Mouse (Mus musculus): ENCODE measurements around the gene H2-Eb2.

The H2-Eb2 gene

DNA sequence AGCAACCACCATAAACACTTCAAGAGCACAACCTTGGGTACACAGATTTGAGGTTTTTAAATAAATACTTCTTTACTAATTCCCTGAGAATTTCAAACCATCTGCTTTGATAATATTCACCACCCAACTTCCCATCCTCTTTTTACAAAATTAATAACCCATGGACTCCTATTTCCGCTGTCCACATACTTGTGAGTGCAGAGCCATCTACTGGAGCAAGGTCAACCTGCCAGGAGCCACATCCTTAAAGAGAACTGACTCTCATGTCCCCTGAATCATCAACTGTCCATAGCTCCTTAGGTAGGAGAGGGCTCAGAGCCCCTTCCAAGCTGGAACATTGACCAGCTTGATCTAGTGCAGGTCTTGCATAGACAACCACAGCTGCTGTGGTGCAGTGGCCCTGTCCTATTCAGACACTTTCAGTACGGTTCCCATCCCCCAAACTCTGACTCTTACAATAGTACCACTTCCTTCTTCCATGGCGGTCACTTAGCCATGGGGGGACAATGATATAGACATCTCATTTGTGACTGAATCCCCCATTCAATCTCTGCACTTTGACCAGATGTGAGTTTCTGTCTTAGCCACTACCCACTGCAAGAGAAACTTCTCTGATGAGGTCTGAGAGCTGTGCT lies 38.3 kb downstream of the H2-Eb2 start:
- DNase-seq: no peak

DNA sequence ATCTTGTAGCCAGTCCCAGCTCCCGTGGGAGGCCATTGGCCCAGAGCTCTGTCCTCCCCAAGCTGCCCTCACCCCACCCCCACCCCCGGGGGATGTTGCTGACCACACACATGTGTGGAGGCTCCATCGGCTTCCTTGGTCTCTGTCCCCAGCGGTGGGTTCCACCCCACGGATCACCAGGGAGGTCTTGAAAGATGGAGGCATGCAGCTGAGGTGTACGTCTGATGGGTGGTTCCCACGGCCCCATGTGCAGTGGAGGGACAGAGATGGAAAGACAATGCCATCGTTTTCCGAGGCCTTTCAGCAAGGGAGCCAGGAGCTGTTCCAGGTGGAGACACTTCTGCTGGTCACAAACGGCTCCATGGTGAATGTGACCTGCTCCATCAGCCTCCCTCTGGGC lies 39.6 kb downstream of the H2-Eb2 start:
- DNase-seq: no peak

DNA sequence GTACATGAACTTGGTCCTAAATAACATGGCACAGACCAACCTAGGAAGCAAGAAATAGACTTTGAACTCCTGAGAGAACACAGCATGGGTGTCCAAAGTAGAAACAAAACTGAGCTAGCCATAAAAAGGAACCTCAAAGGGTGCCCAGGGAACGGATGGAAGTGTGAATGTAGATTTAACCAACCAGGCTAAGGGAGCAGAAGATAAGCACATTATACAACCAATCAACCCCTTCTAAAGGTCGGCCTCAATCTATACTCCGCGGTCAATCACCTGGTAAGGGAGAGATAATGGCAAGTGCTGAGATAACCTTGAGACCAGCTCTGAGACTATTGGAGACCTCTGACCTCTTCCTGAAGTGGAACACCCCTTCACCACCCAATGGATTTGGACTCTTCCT lies 45.1 kb downstream of the H2-Eb2 start:
- no peak for DNase-seq

DNA sequence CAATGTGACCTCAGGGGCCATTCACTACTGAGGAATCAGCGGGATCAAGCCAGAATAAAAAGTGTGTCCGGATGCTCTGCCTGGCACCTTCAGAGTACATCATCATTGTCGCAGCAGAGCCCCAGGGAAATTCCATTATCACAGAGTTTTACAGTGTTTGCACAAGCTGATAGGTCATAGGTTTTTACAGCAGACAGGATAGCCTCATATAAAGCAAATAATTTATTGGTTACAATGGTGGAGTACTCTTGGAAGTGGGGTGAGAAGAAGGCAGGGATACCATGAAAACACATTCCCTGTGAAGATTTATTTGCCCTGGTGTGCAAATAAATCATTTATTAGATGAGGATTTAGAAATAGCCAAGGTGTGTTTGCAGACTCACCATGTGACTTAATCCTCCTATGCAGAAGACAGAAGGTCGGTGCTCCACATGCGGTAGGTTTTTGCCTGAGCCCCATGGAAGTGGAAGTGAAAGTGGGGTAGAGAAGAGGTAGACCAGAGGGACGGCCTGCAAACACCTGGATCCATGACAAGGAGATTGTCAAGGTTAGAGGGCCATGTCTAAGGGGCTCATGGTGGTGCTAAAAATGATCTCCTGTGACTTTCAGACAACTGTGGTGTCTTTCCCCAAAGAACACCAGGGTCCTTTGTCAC lies 47.7 kb downstream of the H2-Eb2 start:
- no peak for DNase-seq

DNA sequence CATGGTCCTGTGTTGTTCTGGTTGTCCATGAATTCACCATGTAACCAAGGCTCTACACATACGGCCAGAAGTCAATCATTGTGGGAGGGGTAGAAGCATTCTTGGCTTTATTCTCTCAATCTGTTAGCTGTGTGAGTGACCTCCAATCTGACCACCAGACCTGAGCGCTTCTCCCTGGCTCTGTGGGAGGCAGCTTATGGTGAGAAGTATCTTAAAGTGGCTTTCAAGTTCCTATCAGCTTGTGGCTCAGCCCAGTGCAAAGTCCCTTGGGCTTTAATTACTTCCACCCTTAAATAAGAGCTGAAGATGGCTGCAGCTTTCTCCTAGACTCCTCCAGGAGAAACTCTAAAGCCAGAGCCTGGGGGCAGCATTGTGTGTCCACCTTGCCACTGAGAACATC lies 51.4 kb downstream of the H2-Eb2 start, which contains the start of gene Btnl1:
Gene Btnl1 (plus strand): TSS at position 286 of the 400 bp plus-strand sequence.
- no peak for DNase-seq

DNA sequence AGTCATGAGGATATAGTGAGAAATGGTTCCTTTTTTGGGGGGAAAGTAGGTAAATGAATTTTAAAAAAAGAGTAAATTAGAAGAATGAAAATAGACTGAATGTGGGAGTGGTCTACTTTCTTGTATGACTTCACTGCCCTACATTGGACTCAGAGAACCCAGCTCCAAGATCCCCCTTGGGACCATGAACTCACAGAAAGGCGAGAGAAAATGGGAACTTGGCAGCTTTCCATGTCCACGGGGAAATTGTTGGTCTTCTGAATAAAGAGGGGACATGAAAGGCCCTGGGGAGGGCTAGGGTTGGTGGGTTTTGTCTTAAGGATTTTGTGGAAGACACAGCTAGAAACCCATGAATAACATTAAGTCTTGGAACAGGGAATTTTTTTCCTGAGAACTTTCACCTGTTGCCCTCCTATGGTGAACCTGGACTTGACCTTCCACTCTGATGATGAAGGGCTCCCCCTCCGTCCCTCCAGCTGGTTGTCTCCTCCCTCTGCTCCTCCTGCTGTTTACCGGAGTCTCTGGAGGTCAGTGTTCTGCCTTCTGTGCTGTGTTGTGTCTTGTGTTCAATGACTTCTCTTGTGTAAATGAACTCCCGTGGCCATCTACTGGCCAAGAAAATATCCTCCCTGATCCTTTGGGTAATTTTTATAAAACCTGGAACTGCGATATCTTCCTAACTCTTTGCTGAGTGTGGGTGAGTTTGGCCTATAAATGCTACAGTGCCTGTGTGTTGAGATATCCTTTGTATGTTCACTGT lies 52.2 kb downstream of the H2-Eb2 start:
- no peak for DNase-seq

DNA sequence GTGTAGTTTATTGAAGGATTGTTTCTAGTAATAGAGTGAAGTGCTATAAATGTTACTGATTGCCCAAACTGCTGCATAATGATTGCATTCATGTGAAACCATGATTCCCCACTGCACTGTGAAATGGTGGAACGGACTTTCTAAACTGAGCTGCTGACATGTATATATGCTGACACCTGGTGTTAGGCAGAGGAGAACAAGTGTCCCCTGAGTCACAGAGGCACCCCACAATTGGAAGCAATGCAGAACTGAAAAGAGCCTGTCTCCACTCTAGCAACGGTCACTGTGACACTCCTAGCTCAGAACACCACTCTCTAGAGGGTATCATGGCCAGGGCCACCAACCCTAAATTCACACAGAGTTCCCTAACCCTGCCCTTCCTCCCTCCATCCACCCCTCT lies 53.3 kb downstream of the H2-Eb2 start:
- no peak for DNase-seq

DNA sequence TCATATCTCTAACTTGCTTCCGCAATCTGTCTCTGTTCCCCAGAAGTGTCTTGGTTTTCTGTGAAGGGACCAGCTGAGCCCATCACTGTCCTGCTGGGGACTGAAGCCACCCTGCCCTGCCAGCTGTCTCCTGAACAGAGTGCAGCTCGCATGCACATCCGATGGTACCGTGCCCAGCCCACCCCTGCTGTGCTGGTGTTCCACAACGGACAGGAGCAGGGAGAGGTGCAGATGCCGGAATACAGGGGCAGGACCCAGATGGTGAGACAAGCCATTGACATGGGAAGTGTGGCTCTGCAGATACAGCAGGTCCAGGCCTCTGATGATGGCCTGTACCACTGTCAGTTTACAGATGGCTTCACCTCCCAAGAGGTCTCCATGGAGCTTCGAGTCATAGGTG lies 54.0 kb downstream of the H2-Eb2 start:
- no peak for DNase-seq

DNA sequence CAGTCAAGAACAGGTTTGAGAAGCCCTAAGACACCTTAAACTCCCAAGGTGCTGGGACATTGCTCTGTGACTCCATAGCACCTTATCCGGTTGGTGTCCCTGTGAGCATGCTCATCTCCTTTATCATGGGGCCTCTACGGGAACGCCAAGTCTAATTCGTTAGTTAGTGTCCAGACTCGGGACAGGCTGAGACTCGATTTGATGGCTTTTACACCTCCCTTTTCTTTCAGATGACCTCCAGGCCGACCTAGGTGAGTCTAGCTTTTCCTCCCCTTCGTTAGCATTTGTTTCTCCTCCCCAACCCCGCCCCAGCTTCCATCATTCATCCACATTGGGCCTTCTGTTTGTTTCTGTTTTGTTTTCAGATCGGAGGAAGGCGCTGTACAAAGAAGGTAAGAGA lies 56.4 kb downstream of the H2-Eb2 start:
- DNase-seq: no peak

DNA sequence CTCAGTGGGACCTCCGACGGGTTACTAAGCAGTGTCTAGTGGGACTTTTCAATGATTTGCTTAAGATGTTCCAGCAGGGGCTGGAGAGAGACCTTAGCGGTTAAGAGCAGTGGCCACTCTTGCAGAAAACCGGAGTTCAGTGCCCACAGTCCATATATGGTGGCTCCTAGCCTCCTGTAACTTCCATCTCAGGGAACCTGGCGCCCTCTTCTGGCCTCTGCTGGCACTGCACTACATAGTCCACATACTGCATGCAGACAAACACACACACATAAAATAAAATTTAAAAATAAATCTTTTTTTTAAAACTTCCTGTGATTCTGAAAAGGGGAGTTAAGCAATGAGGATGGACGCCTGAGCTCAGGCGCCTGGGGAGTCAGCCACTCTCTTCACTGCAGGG lies 57.7 kb downstream of the H2-Eb2 start:
- no peak for DNase-seq

DNA sequence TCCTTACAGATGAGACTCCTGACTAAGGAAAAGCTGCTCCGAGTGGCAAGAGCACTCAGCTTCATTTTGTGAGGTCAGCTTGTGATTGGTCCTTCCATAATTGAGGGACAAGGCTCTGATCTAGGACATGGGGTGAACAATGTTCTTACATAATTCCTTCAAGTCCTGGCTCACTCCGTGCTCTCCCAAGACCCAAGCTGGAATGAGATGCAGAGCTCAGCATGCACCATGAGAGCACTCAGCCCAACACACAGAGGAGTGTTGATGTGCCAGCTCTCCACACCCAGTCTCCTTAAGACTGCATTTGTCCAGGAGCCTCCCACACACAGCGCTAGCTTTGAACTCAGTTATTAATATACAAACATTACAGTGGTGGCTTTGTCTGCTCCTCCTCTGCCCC lies 59.2 kb downstream of the H2-Eb2 start:
- DNase-seq: no peak

DNA sequence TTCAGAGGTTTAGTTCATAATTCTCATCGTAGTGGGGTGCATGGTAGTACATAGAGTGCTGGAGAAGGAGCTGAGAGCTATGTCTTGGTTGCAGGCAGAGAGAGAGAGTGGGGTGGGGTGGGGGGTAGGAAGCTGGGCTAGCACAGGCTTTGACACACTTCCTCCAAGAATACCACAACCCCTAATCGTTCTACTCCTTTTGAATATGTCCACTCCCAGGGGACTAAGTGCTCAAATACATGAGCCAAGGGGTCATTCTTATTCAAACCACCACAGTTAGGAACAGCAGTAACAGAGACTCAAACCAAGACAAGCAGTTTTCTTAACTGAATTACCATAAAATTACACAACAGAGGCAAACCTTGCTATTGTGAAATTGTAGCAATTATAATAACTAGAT lies 61.2 kb downstream of the H2-Eb2 start:
- no peak for DNase-seq

DNA sequence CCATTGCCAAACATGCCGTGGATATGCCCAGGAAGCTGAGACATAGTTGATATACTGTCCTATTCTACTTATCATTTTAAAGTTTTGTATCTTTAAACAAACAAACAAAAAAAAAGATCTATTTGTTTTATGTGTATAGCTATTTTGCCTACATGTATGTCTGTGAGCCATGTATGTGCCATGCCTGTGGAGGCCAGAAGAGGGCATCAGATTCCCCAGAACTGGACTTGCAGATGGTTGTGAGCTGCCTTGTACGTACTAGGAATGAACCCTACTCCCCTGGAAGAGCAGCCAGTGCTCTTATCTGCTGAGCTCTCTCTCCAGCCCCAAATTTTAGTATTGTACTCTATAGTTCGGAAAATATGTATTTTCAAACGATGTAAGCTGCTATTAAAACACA lies 63.0 kb downstream of the H2-Eb2 start:
- DNase-seq: peak; percentile 52

Data from kidney, postnatal 14 days (tissue).